Mouse (Mus musculus): Measurements from ENCODE around the gene Ccdc183.

Ccdc183 gene

GRCm38 (mm10) chr2:25577951-25578795 lies 39.3 kb downstream of the Ccdc183 start:
- in situ Hi-C loops (cut with MboI, MseI): no loop called here

GRCm38 (mm10) chr2:25576965-25577891 lies 40.2 kb downstream of the Ccdc183 start:
- in situ Hi-C loops (cut with MboI, MseI): no loop called here

DNA sequence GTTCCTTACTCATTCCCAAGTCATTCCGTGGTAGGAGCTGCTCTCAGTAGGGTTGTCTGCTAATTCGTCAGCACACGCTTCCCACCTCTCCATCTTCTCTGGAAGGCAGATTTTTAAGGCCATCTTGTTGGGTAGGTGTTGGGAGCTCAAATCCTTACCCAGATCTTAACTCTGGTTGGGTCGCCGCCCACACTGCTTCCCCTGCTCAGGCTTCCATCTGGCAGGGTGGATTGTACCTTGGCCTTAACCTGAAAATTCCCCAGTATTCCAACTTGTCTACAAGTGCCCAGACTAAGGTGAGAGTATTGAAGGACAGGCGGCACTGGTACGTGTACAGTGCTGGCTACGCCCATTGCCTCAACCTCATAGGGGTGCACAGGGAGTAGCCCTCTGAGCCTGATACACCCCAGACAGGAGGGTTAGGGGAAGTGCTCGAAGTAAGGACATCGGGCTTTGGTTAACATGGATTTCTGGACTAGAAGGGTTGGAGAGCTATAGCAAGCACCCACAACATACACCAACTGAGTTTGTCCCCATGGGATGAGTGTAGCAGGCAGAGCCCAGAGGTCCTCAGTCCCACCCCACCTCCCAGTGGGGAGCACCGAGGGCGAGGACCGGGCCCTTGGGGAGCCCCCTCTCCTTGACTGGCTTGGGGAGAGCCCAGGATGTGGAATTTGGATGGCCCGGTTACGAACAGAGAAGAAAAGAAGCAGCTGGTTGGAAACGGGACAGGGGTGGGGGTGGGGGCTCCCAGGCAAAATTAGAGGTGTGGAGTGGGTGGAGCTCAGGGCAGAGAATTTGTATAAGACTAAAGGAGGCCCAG lies 41.2 kb downstream of the Ccdc183 start:
- in situ Hi-C loops (cut with MboI, MseI): no loop called here

DNA sequence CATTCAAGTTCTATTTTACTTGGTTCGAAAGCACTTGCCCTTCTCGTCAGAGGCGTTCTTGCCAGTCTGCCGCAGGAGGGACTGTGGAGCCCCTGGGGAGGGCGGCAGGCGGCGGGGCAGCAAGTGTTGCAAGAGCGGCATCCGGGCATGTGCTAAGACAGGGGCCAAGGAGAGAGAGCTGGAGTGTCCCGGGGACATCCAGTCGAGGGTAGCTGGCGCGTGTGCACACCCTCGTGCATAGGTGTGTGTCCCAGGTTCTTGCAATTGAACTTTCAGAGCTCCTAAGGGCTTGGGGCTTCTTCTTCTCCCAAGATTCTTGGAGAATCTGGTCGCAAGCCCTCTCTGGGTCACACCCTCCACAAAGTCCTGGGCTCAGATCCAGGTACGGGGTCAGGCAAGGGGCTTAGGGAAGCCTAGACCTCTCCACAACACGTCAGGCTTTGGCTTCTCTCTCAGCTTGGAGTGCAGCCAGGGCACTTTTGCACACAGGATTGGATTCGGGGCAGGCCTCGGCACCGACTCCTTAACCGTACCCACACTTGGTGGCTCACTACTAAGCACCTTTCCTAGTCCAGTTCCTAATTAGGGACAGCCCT lies 41.9 kb downstream of the Ccdc183 start:
- in situ Hi-C loops (cut with MboI, MseI): no loop called here

DNA sequence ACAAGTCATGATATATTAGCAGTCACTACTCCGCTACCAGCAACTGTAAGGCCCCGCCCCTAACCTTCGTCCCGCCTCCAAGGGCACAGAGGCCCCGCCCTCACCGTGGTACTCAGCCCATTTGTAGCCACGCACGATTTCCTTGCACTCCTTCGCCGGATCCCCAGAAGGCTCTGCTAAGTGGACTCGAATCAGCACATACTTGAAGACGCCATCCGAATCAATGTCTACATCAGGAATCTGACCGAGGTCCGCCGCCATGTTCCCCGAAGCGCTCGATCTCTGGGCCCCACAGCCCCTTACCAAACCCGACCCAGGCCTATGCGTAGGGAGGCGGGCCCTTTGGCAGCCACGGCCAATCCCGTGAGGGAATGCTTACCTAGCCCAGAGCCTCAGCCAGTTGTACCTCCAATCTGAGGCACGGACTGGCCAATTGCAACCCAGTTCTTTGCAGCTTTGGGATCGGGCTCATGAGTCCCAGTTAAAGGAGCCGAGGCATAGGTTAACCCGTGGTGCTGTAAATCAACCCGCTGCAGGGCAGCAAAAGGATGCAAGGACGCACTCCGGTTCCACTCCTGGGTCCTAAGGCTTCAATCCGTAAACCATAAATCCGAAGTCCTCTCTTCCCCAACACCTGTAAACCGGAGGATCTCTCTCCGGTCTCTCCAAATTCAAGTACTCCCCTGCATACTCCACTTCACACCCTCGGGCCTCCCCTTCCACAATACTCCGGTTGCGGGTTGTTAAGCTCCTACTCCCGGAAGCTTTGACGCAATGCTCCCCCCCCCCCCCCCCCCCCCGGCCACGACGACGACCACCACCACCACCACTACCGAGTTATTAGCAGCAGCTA lies 42.7 kb downstream of the Ccdc183 start, which contains the start of the genes Mamdc4 and Phpt1:
Gene Mamdc4, minus strand, starts transcription at position 267 of the 853 bp plus-strand sequence.
Gene Phpt1, minus strand, starts transcription at position 646 of the 853 bp plus-strand sequence.
- in situ Hi-C loops (cut with MboI, MseI): no loop called here

DNA sequence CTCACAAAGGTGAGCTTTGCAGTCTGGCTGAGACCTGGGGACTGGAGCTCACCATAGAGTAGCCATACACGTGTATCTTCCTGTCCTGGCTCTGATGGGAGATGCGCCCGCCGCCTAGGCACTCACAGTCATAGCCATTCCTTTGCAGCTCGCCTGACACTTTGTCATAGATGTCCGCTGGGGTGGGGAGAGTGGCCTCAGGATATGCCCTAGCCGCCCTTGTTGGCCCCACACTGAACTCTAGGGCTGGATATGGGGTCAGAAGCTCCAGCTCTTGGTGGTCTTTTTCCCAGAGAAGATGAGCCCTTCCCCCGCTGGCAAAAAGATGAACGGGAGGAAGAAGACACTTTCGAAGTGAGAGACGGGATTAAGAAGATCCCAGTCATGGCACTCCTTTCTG lies 43.3 kb downstream of the Ccdc183 start:
- in situ Hi-C loops (cut with MboI, MseI): no loop called here

- in situ Hi-C loops (cut with MboI, MseI): no loop called here
Measured at GRCm38 (mm10) chr2:25573068-25573467, 44.4 kb downstream of the Ccdc183 start.

DNA sequence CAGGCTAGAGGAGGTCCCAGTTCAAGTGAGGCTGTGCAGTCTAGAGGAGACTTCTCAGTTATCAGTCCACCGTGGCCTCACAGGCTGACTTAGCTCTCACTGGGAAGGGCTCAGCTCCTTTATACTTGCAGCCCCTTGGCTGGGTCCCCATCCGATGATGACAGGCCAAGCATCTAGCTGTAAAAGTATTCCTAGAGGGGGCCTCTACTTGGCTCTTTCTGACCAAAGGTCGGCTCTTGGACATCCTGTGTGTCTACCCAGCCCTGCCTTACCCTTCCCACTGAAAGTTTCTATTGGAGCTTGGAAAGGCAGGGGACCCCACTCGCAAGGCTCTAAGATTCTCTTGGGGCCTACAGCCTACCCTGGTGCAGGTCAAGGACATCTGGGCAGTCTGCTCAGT lies 46.3 kb downstream of the Ccdc183 start:
- in situ Hi-C loops (cut with MboI, MseI): no loop called here

- in situ Hi-C loops (cut with MboI, MseI): no loop called here
Measured at GRCm38 (mm10) chr2:25569323-25569722, 48.2 kb downstream of the Ccdc183 start.

GRCm38 (mm10) chr2:25568473-25569019 lies 48.9 kb downstream of the Ccdc183 start:
- in situ Hi-C loops (cut with MboI, MseI): no loop called here

DNA sequence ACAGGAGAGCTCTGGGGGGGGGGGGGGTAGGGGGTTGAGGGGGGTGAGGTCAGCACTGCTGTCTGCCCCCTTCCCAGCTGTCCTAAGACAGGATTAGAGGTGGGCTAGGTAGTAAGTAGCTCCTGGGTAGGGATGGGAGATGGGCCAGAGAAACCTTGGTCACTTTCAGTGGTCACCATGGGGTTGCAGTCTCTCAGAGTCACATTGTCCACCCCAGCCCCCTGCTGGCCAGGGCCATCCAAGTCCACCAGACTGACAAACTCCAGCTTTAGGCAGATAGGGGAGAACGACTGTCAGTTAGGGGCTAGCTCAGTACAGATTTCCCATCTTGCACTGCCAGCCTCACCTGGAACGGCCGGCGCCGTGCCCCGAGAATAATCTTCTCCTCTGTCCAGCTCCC lies 50.9 kb downstream of the Ccdc183 start:
- in situ Hi-C loops (cut with MboI, MseI): no loop called here

DNA sequence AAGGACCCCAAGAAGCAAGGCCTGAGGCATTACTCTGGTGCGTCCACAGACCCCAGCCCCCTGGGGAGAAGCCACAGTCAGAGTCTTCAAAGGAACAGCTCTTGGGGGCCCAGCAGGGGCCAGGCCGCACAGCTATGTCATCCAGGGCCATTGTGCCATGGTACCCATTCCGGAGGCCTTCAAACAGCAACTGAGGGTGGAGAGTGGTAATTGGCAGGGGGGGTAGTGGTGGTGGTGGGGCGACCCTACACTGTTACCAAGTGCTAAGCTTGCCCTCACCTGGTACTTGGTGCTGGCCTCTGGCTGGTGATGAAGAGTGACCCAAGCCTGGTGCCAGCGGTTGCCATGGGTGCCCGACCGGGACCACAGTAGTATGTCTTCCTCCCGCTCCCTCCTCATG lies 51.7 kb downstream of the Ccdc183 start:
- in situ Hi-C loops (cut with MboI, MseI): no loop called here

DNA sequence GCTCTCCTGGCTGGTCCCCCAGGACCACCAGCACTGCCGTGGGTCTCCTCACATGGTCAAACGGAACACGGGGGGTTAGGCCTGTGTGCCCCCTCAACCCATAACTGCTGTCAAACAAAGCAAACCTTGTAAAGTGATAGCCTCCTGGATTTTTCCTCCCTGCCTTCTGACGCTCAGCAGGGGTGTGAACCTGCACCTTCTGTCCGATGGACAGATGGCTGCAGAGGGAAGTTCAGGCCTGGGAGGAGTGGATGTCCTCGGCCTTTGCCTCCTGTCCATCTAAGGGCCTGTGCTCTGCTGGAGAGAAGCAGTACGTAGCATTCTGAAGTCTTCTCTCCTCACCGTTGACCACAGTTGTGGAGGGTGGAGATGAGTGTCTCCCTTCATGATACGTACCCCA lies 55.5 kb downstream of the Ccdc183 start:
- in situ Hi-C loops (cut with MboI, MseI): no loop called here

GRCm38 (mm10) chr2:25560551-25560950 lies 56.9 kb downstream of the Ccdc183 start:
- in situ Hi-C loops (cut with MboI, MseI): no loop called here

DNA sequence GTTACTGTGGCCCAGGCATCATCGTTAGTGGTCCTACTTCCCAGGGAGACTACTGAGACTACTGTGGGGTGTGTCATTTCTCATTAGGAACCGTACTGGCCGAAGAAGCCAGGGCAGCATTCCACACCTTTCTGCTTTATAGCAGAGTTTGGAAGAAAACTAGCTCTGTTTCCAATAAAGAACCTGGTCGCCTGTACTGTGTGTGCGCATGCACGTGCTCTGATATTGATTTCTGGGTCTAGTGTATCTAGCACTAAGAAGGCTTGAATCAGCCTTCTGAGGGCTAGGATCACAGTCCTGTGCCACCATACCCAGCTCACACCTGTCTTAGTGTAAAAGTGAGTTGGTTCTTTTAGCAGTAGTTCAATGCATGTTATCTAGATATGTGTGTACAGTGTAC lies 58.7 kb downstream of the Ccdc183 start:
- in situ Hi-C loops (cut with MboI, MseI): no loop called here

Measured in regulatory T cell (primary cell).